8 mouse cellular contexts compared by ENCODE assay signal in the genomic region with DNA sequence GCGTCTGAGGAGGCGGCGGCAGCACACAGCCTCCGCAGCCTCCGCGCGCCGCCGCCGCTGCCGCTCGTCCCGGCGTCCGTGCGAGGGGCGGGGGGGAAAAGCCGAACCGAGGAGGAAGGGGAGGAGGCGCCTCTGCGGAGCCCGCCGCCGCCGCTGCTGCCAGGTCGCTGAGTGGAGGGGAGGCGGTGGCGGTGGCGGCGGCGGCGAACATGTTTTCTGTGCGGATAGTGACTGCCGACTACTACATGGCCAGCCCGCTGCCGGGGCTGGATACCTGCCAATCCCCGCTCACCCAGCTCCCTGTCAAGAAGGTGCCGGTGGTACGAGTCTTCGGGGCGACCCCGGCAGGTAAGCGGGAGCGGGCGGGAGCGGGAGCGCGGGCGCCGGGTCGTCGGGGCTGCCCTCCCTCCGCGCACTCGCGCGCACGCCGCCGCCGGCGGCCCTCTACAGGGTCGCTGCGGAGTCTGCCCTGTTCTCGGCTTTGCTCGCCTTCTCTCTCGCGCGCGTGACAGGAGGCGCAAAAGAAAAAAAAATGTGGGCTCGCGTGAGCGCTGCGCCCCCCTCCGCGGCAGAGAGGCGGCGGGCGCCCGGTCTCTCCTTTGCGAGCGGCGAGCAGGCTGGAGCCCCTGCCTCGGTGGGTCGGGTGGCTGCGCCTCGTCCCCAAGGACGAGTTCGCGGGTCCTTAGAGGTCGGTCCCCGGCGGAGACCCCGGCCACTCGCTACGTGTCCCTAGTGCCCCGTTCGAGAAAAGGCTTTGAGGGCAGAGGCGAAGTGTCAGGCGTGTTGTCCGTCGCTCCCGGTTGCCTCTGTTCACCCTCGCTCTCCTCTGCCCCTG. TPM values are rescaled to one million over a fixed set of nuclear protein-coding genes. Genes with fewer than 3 reads are reported as not detected.
DNase-seq lines count a peak whose midpoint lies in the region; ATAC-seq and TF ChIP-seq lines count a peak whose summit lies in the region.

No protein-coding gene starts in this region.

- TF ChIP-seq EP300 in stomach, postnatal 0 days (optimal IDR thresholded peaks at IDR 0.05), result no peak

- H3K4me3 ChIP-seq in brown adipose tissue, adult 24 weeks (ENCODE audit: insufficient read depth, low read depth, low read length), result peak overlapping the region; percentile 97
- peak overlapping the region; percentile 91 for H3K4me3 ChIP-seq in forebrain, embryonic 10.5 days
- H3K4me3 ChIP-seq in heart, embryonic 15.5 days, result peak overlapping the region; percentile 79
- peak overlapping the region; percentile 96 for H3K4me3 ChIP-seq in liver, embryonic 15.5 days (replicated peaks)
- H3K4me3 ChIP-seq in neural tube, embryonic 12.5 days, result peak overlapping the region; percentile 89
- peak overlapping the region; percentile 90 for H3K4me3 ChIP-seq in stomach, postnatal 0 days (ENCODE audit: low read depth, low read length)

- peak overlapping the region; percentile 84 for H3K9ac ChIP-seq in heart, embryonic 15.5 days
- peak overlapping the region; percentile 93 for H3K9ac ChIP-seq in liver, embryonic 15.5 days
- H3K9ac ChIP-seq in neural tube, embryonic 12.5 days, result peak overlapping the region; percentile 95
- H3K9ac ChIP-seq in stomach, postnatal 0 days (ENCODE audit: low read length), result peak overlapping the region; percentile 92

- WGBS in forebrain, embryonic 10.5 days, result under 1% methylated on average over 103 of the region's 105 CpGs
- WGBS in heart, embryonic 15.5 days, result under 1% methylated on average over 92 of the region's 105 CpGs
- WGBS in liver, embryonic 15.5 days (ENCODE audit: insufficient replicate concordance), result under 1% methylated on average over 86 of the region's 105 CpGs
- WGBS in neural tube, embryonic 12.5 days, result under 1% methylated on average over 82 of the region's 105 CpGs
- WGBS in stomach, postnatal 0 days, result under 1% methylated on average over 72 of the region's 105 CpGs

- peak overlapping the region; percentile 94 for H3K27ac ChIP-seq in brown adipose tissue, adult 24 weeks (replicated peaks; ENCODE audit: low read depth, low read length)
- peak overlapping the region; percentile 97 for H3K27ac ChIP-seq in forebrain, embryonic 10.5 days
- peak overlapping the region; percentile 100 for H3K27ac ChIP-seq in heart, embryonic 15.5 days
- H3K27ac ChIP-seq in liver, embryonic 15.5 days (replicated peaks), result peak overlapping the region; percentile 98
- peak overlapping the region; percentile 100 for H3K27ac ChIP-seq in neural tube, embryonic 12.5 days
- H3K27ac ChIP-seq in stomach, postnatal 0 days (replicated peaks), result peak overlapping the region; percentile 99

- H3K27me3 ChIP-seq in forebrain, embryonic 10.5 days (ENCODE audit: poor library complexity, severe bottlenecking), result no peaks in the 10 kb centered on the region
- H3K27me3 ChIP-seq in heart, embryonic 15.5 days, result no peaks in the 10 kb centered on the region
- no peaks in the 10 kb centered on the region for H3K27me3 ChIP-seq in liver, embryonic 15.5 days
- no peaks in the 10 kb centered on the region for H3K27me3 ChIP-seq in neural tube, embryonic 12.5 days (replicated peaks)
- H3K27me3 ChIP-seq in stomach, postnatal 0 days (ENCODE audit: control insufficient read depth, insufficient read depth, low read length), result no peaks in the 10 kb centered on the region

- peak; percentile 66; the same call in 1 of the 2 replicates for TF ChIP-seq CTCF in stomach, postnatal 0 days (IDR thresholded peaks at IDR 0.05; ENCODE audit: low read depth)

- H3K36me3 ChIP-seq in forebrain, embryonic 10.5 days (replicated peaks), result peaks cover 15% of the 10 kb centered on the region
- H3K36me3 ChIP-seq in heart, embryonic 15.5 days, result no peaks in the 10 kb centered on the region
- H3K36me3 ChIP-seq in liver, embryonic 15.5 days (replicated peaks), result no peaks in the 10 kb centered on the region
- H3K36me3 ChIP-seq in neural tube, embryonic 12.5 days, result 0 out of 2 replicates have a peak, but pooled peaks cover 3% of the 10 kb centered on the region
- H3K36me3 ChIP-seq in stomach, postnatal 0 days (ENCODE audit: control insufficient read depth, insufficient read depth, low read length), result no peaks in the 10 kb centered on the region

- DNase-seq in forebrain, embryonic 10.5 days (ENCODE audit: extremely low spot score, low spot score), result peak; percentile 78
- DNase-seq in kidney, postnatal 36 days, result peak; percentile 78 to 87
- peak; percentile 82 for DNase-seq in stomach, postnatal 0 days (ENCODE audit: low spot score)

- H3K4me2 ChIP-seq in heart, embryonic 15.5 days, result peak overlapping the region; percentile 66
- peak overlapping the region; percentile 91 for H3K4me2 ChIP-seq in liver, embryonic 15.5 days
- peak overlapping the region; percentile 70 for H3K4me2 ChIP-seq in neural tube, embryonic 12.5 days (replicated peaks)
- H3K4me2 ChIP-seq in stomach, postnatal 0 days (replicated peaks; ENCODE audit: low read depth), result peak overlapping the region; percentile 64

- peak; percentile 59 for ATAC-seq in CD4-positive, CD25-positive, alpha-beta regulatory T cell, adult 4 months
- ATAC-seq in heart, embryonic 15.5 days (replicated peaks; ENCODE audit: insufficient number of reproducible peaks, insufficient read depth, low FRiP score, low read depth), result peak; percentile 47
- ATAC-seq in liver, embryonic 15.5 days (ENCODE audit: insufficient read depth), result peak; percentile 29
- ATAC-seq in neural tube, embryonic 12.5 days (ENCODE audit: low FRiP score, low read depth), result peak; percentile 54
- ATAC-seq in stomach, postnatal 0 days (ENCODE audit: low FRiP score, low TSS enrichment), result peak; percentile 48

- no peaks in the 10 kb centered on the region for H3K4me1 ChIP-seq in brown adipose tissue, adult 24 weeks (ENCODE audit: control insufficient read depth, insufficient read depth, insufficient read length, low read length)
- peaks cover 26% of the 10 kb centered on the region for H3K4me1 ChIP-seq in forebrain, embryonic 10.5 days
- peaks cover 9% of the 10 kb centered on the region; the same call in 1 of the 2 replicates for H3K4me1 ChIP-seq in heart, embryonic 15.5 days (replicated peaks)
- peaks cover 25% of the 10 kb centered on the region for H3K4me1 ChIP-seq in liver, embryonic 15.5 days (replicated peaks)
- H3K4me1 ChIP-seq in neural tube, embryonic 12.5 days, result peaks cover 18% of the 10 kb centered on the region; the same call in 1 of the 2 replicates
- H3K4me1 ChIP-seq in stomach, postnatal 0 days (replicated peaks; ENCODE audit: control insufficient read depth, insufficient read depth), result no peaks in the 10 kb centered on the region

- peaks cover 9% of the 10 kb centered on the region; the same call in 1 of the 2 replicates for H3K9me3 ChIP-seq in forebrain, embryonic 10.5 days
- H3K9me3 ChIP-seq in heart, embryonic 15.5 days (replicated peaks), result no peaks in the 10 kb centered on the region
- no peaks in the 10 kb centered on the region for H3K9me3 ChIP-seq in liver, embryonic 15.5 days (replicated peaks)
- H3K9me3 ChIP-seq in neural tube, embryonic 12.5 days, result no peaks in the 10 kb centered on the region
- no peaks in the 10 kb centered on the region for H3K9me3 ChIP-seq in stomach, postnatal 0 days (ENCODE audit: control insufficient read depth, low read length)

RNA-seq across cellular contexts. Expression of a gene that starts 0.6 kb away (rescaled TPM):
- polyA plus RNA-seq in CD4-positive, CD25-positive, alpha-beta regulatory T cell, adult 4 months (2017; shearing (Covaris generic)), result 10 to 100 TPM; 14.6 to 15.5 TPM
- polyA plus RNA-seq in brown adipose tissue, adult 24 weeks (2012; ENCODE audit: insufficient read depth, insufficient read length, missing spikeins), result 4.3 and 6.9 TPM in 2 replicates
- polyA plus RNA-seq in forebrain, embryonic 10.5 days (2016; fragmentation: Nextera tagmentation; extraction: Ambion mirVana), result 11.6 and 13.9 TPM in 2 replicates
- 7.6 and 9.5 TPM in 2 replicates for polyA plus RNA-seq in heart, embryonic 15.5 days (2015; fragmentation: Nextera tagmentation; extraction: Ambion mirVana)
- 3.1 and 4.4 TPM in 2 replicates for polyA plus RNA-seq in liver, embryonic 15.5 days (2015; fragmentation: Nextera tagmentation; extraction: Ambion mirVana)
- 21.7 and 23.0 TPM in 2 replicates for polyA plus RNA-seq in neural tube, embryonic 12.5 days (2016; fragmentation: Nextera tagmentation; extraction: Ambion mirVana)
- 10.0 TPM in 2 replicates for polyA plus RNA-seq in stomach, postnatal 0 days (2015; fragmentation: Nextera tagmentation; extraction: Ambion mirVana)

Comparison
In these comparisons a context has a peak if more than half of its experiments do, and no peak if none do; other contexts are left out.
1. Peak in every context shown above with its lines: DNase-seq, ATAC-seq, H3K4me3 ChIP-seq and H3K27ac ChIP-seq.